Mouse (Mus musculus) c-Kit-positive CD71-positive TER-119-positive erythroid progenitor cells, embryonic 14.5 days (primary cell): ENCODE measurements around the gene Dscam.

Experiments
- DNase-seq: peaks from one replicate; pipeline ENCODE4 v3.0.0-alpha.2; 2013; ENCODE audit warnings: low spot score

The Dscam gene

GRCm38 (mm10) chr16:96654054-96654453 lies 516.5 kb downstream of the Dscam start:
- DNase-seq: no peak

DNA sequence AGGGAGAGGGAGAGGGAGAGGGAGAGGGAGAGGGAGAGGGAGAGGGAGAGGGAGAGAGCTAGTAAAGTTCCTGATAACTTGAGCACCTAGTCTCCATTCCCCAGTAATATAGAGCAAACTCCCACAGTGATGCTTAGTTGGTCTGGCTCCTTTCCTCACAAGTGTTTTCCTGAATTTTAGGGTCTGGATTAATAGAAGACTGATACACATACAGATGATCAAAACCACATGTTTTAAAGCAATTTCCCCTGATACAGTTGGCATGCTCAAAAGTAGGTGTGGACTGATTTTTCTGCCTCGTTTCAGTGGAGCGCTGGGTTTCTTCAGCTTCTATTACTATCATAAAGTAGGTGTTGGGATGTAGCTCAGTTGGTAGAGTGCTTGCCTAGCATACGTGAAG lies 519.1 kb downstream of the Dscam start:
- DNase-seq: no peak

- no peak for DNase-seq
These were observed 530.5 kb downstream of the Dscam start for GRCm38 (mm10) chr16:96640101-96640500.

DNA sequence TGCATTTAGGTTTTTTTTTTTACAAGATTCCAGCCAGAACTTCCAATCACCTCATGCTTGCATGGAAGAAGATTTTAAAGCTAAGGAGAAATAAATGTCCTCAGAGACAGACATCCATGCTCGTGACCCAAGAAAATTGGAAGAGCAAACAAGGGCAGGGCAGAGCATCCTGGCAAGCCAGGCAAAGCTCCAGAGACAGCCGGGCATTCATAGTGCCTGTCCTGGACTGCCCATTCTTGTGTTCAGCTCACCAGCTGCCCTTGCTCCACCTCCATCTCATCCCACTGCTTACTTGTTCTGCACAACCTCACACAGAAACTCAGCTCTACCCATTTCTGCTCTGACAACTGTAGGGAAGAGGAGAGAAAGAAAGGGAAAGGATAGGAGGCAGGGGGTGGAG lies 534.6 kb downstream of the Dscam start:
- no peak for DNase-seq

- DNase-seq: no peak
These were observed 535.8 kb downstream of the Dscam start for GRCm38 (mm10) chr16:96634791-96635143.

- no peak for DNase-seq
These were observed 536.3 kb downstream of the Dscam start for GRCm38 (mm10) chr16:96634097-96634790.

- DNase-seq: no peak
These were observed 540.3 kb downstream of the Dscam start for GRCm38 (mm10) chr16:96630241-96630640.

DNA sequence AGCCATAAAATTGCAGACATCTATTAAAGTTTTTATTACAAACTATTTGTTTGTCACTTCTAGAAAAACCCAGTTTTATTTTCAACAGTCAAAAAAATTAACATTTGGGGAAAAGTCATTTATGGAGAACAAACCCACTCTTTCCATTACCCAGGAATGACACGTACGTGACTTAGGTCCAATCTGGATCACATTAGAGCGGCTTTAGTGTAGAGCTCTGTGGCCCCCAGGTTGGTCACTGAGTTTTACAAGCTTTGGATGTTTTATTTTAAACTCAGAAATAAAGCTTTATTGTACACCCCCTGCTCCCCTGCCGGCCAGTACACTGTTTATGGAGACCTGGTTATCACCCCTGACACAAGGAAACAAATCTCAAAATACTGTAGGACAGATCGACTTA lies 540.9 kb downstream of the Dscam start:
- no peak for DNase-seq

DNA sequence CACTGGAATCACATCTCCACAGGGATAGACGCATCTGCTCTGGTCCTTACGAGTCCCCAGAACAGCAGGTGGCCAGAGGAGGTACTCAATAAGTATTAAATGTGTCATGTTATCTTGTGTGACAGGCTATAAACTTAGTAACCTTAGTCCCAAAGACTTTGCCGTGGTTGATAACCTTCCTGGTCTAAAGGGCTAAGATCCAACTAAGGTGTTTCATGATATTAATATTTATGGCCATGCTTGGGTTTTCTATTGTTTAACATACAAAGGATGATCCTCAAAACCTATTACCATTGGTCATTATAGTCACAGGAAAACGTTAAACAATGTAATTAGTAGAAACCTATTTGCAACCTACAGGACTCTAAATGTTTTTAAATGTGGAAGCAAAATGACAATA lies 545.1 kb downstream of the Dscam start:
- no peak for DNase-seq

DNA sequence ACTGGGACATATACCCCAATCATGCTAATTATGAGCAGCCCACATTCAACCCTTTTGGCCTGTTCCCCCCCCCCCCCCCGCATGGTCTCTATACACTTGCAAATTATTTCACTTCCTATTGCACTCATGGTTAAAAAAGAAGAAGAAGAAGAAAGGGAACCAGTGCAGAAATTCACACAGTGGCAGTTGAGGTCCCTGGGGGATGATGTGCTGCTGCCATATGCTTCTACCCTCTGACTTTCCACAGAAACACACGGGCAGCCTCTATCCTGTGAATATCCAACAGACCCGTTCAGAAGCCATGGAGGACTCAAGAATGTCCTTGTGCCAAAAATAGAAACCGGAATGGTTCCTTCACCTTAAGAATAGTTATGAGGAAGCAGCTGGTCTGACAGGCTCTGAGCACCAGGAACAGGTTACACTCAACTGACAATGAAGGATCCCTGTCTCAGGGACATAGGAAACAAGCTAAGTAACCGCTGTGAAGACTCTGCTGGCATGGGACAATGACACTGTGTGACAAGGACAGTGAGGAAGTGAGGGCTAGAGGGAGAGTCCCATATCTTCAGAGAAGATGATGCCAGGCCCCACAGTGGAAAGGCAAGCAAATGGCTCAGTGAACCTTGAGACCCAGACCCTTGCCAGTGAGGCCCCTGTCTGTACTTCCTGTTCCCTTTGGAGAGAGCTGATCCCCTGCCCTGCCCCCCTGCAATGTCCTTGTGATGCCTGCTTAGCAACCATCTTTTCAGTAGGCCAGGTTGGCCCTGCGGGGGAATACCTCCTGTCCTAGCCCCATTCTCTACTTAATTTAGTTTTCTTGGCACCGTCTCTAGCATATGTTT lies 545.8 kb downstream of the Dscam start:
- DNase-seq: no peak

DNA sequence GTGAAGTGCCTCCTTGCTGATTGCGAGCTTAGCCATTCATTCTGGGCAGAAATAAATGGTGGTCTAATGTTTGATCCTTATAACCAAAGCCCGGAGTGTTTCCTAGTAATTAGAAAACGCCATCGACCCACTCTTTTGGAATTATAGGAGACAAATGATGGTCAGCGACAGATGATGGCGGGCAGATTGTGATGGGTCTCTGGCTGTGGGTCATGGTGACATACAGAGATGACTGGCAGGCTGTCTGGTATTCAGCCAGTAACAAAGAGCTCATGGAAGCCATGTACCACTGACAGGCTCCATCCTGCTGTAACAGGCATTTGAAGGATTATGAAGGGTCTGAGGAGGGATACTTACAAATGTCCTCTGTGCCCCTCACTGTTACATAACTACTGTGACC lies 549.7 kb downstream of the Dscam start:
- DNase-seq: no peak

GRCm38 (mm10) chr16:96620402-96620801 lies 550.1 kb downstream of the Dscam start:
- no peak for DNase-seq

DNA sequence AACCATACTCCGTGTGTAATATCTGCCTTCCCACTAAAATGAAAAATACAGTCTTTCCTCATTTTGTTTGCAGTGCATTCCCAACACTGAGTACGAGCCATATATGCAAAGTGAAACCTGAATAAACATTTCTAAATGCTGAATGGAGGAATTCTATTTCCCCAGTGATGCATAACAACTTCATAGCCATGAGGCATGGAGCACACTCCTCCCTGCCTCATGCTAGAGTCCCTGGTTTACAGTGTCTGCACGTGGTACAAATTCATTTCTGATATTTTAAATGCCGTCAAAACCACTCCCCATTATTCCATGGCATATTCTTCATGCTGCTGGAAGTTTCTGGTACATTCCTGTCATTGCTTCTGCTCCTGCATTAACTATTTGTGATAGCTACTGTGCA lies 552.8 kb downstream of the Dscam start:
- no peak for DNase-seq

- no peak for DNase-seq
These were observed 557.3 kb downstream of the Dscam start for GRCm38 (mm10) chr16:96613275-96613674.

GRCm38 (mm10) chr16:96610806-96611205 lies 559.7 kb downstream of the Dscam start:
- peak; percentile 1 for DNase-seq

DNA sequence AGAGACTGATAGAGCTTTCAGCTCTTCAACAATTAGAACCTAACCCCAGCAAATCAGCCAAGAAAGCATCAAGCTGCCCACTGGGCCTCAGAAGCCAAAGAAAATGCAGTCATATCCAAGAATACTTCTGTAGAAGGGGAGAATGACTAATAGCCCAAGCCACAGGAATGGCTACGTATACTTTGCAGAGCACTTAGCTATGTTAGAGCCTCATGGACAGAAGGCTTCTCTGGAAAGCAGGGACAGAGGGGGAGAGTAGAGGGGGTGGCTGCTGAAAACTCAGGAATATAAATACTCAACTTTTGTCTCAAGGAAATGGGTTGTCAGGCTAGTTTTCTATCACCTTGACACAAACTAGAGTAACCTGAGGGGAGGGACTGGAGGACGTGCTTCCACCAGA lies 568.3 kb downstream of the Dscam start:
- no peak for DNase-seq

DNA sequence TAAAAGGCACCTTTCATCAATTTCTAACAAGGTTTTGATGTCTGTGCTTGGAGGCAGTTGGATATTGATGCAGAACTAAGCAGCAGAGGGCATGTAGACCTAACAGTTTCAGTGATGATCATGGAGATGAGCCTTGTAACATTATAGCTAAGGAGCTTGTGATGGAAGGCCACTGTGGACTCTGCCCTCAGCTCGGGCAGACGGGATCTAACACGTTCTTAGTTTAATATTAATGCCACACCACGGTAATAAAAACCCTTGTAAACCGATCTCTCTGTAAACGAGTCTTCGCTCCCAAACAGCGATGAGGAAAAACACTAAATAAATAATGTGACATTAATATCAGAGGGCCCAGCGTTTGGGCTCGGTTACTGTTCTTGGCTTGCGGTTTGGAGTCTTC lies 569.8 kb downstream of the Dscam start:
- DNase-seq: no peak

DNA sequence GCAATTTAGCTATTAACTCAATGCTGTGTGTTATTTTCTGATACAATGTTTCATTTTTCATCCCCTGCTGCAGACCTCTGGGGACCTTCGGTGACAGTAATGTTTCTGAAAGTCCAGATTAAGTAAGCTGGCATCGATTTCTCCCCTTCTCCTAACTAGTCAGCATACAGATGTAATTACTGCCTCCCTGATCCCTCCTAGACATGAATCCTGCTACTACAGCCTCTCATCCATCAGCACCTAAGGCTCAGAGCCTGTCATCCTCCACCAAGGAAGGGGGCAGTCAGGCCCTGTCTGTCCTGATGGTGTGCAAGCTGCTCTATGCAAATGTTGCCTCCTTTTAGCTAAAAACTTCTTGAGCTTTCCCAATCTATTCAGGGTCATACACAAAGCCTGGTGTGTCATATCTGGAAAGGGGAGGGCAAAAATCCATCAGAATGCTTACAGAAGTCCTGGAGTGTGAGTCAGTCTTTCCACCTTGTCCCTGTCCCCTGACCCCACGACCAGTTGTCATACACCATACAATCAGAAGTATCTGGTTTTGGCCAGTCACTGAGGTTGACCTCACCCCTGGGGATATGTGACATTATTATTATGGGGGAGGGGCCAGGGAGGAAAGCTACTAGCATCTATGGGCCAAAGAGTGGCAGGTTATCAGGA lies 571.0 kb downstream of the Dscam start:
- DNase-seq: no peak

DNA sequence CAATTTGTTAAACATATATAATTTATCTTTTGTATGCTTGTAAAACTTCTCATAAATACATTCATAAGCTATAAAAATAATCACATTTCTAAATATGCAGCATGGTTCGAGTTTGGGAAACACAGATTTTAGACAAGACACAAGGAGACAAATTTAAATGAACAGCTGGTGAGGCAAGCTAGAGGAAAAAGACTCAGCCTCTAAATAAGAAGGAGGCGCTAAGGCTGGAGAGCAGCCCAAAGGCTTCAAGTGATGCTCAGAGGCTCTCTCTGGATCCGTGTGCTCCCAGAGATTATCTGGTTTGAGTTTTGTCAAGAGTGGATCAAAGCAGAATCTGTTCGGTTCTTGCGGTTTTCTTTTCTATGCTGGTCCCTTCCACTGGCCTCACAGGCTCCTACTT lies 594.7 kb downstream of the Dscam start:
- no peak for DNase-seq

- DNase-seq: no peak
These were observed 603.1 kb downstream of the Dscam start for GRCm38 (mm10) chr16:96567428-96567827.

GRCm38 (mm10) chr16:96563350-96564257 lies 606.9 kb downstream of the Dscam start:
- DNase-seq: no peak

DNA sequence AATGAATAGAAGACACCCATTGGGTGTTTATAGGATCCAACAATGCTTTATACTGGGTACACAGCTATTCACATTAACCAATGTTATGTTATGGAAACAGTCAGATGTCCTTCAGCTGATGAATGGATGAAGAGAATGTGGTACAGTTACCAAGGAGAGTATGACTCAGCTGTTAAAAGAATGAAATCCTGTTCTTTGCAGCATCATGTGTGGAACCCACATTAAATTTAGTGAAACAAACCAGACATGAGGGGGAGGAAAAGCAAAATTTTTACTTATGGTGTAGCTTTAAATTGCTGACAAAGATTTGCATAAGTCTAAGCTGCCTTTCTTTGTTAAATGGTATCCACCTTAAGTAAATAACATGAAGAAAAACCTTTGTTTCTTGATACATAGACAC lies 610.8 kb downstream of the Dscam start:
- DNase-seq: no peak
